Mouse (Mus musculus) forebrain, postnatal 0 days (tissue): Measurements from ENCODE around the gene Slc25a18. TPM values are rescaled to one million over a fixed set of nuclear protein-coding genes. Genes with fewer than 3 reads are reported as not detected.
A peak's percentile ranks its signal among the peaks of the same experiment; 100 is the strongest.

Source experiments
- ATAC-seq: fragments of 200-750 bp; cut with Nextera tagmentation; 2 replicates; pipeline ENCODE4 v1.8.0; 2017; ENCODE audit warnings: mild to moderate bottlenecking, moderate library complexity
- DNase-seq: peaks from one replicate; pipeline ENCODE4 v3.0.0-alpha.2; 2015
- H3K27ac ChIP-seq: fragments of 300-500 bp; sonication (generic); 2 replicates; pipeline ENCODE4 v1.5.1; 2014; ENCODE audit warnings: low read depth, mild to moderate bottlenecking, antibody characterized with exemption, low read length, moderate library complexity, mixed read lengths
- H3K27me3 ChIP-seq: fragments of 300-500 bp; sonication (generic); 2 replicates; pipeline ENCODE4 v1.6.1; 2014; ENCODE audit warnings: mild to moderate bottlenecking, low read length, mixed read lengths; ENCODE audit not compliant: insufficient read depth
- H3K36me3 ChIP-seq: fragments of 300-500 bp; sonication (generic); 2 replicates; pipeline ENCODE4 v1.6.1; 2014; ENCODE audit warnings: mild to moderate bottlenecking, moderate library complexity; ENCODE audit not compliant: insufficient read depth
- H3K4me1 ChIP-seq: fragments of 300-500 bp; sonication (generic); 2 replicates; pipeline ENCODE4 v1.6.1; 2014; ENCODE audit warnings: antibody characterized with exemption; ENCODE audit not compliant: insufficient read depth
- H3K4me2 ChIP-seq: fragments of 300-500 bp; sonication (generic); 2 replicates; pipeline ENCODE4 v1.6.1; 2014; ENCODE audit warnings: low read depth, mild to moderate bottlenecking, moderate library complexity
- H3K4me3 ChIP-seq: fragments of 300-500 bp; sonication (generic); 2 replicates; pipeline ENCODE4 v1.5.1; 2014; ENCODE audit warnings: low read depth, low read length, mixed read lengths
- H3K9ac ChIP-seq: fragments of 300-500 bp; sonication (generic); 2 replicates; pipeline ENCODE4 v1.6.1; 2014; ENCODE audit warnings: mild to moderate bottlenecking
- H3K9me3 ChIP-seq: fragments of 300-500 bp; sonication (generic); 2 replicates; pipeline ENCODE4 v1.6.1; 2016; ENCODE audit warnings: low read length
- CTCF ChIP-seq: sonication (generic); IDR thresholded peaks from 2 replicates; pipeline ENCODE4 v1.5.1; 2016; ENCODE audit warnings: antibody characterized with exemption, control low read depth, low read depth
- WGBS: fragments of 180-500 bp; shearing (Covaris S2); extraction: QIAGEN DNeasy Blood & Tissue Kit; methylation state at CpG from one replicate; pipeline ENCODE4 v1.1.7; 2014; 5-methylcytosine and 5-hydroxymethylcytosine counted together
- polyA plus RNA-seq: library from polyadenylated mRNA; unstranded; fragments of >200 nt; fragmentation: Nextera tagmentation; extraction: Ambion mirVana; gene quantifications from 2 replicates; pipeline ENCODE4 v1.2.1, GENCODE M21; 2015
- total RNA-seq: library from RNA; depleted of rRNA; stranded (reverse); fragments of >200 nt; gene quantifications from 2 replicates; pipeline ENCODE4 v1.2.3, GENCODE M21; 2014

Gene Slc25a18
- total and polyA plus RNA-seq, 2 experiments from 2014 or later: 21.1 to 25.1 TPM

GRCm38 (mm10) chr6:120782948-120783347, 9.6 kb downstream of the Slc25a18 start:
- no peaks in the 10 kb centered on the region for H3K27me3 ChIP-seq
- WGBS: 89% methylated on average over 2 of the region's 2 CpGs
- ATAC-seq (no peak), DNase-seq (no peak)
- H3K4me3 ChIP-seq: no peak overlapping the region
- no peaks in the 10 kb centered on the region for H3K4me1 ChIP-seq
- no peak overlapping the region for H3K4me2 ChIP-seq
- TF ChIP-seq CTCF: no peak
- no peaks in the 10 kb centered on the region for H3K36me3 ChIP-seq
- no peak overlapping the region for H3K27ac ChIP-seq
- H3K9ac ChIP-seq: no peak overlapping the region
- no peaks in the 10 kb centered on the region for H3K9me3 ChIP-seq

DNA sequence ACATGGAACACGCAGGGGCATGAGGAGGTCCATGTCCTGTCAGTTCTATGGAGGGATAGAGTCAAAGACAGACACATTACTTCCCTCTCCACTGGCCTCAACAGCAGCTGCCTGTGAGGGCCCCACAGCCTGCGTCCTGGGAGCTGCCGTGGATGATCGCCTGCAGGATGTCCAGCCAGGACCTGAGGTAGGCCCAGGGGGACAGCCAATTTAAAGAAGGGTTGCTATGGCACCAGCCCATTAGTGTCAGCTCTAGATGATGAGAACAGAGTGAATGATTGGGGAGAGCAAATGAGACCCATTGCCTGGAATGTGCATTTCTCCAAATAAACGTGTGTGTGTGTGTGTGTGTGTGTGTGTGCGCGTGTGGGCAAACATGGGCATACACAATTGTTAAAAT, 11.0 kb downstream of the Slc25a18 start:
- no peaks in the 10 kb centered on the region for H3K9me3 ChIP-seq
- H3K4me1 ChIP-seq: no peaks in the 10 kb centered on the region
- 48% methylated on average over 7 of the region's 7 CpGs for WGBS
- DNase-seq (no peak), ATAC-seq (no peak)
- H3K4me2 ChIP-seq: no peak overlapping the region
- H3K36me3 ChIP-seq: no peaks in the 10 kb centered on the region
- no peak overlapping the region for H3K27ac ChIP-seq
- no peaks in the 10 kb centered on the region for H3K27me3 ChIP-seq
- no peak for TF ChIP-seq CTCF
- no peak overlapping the region for H3K9ac ChIP-seq
- no peak overlapping the region for H3K4me3 ChIP-seq

GRCm38 (mm10) chr6:120788068-120788607, 14.8 kb downstream of the Slc25a18 start:
- 83% methylated on average over 5 of the region's 5 CpGs for WGBS
- Histone ChIP-seq H3K9ac (no peak overlapping the region), H3K9me3 (no peaks in the 10 kb centered on the region), H3K4me2 (no peak overlapping the region), H3K36me3 (peaks cover 17% of the 10 kb centered on the region), H3K4me3 (no peak overlapping the region), H3K27me3 (no peaks in the 10 kb centered on the region), H3K4me1 (no peaks in the 10 kb centered on the region), H3K27ac (no peak overlapping the region)
- no peak for TF ChIP-seq CTCF
- no peak for ATAC-seq
- no peak for DNase-seq

DNA sequence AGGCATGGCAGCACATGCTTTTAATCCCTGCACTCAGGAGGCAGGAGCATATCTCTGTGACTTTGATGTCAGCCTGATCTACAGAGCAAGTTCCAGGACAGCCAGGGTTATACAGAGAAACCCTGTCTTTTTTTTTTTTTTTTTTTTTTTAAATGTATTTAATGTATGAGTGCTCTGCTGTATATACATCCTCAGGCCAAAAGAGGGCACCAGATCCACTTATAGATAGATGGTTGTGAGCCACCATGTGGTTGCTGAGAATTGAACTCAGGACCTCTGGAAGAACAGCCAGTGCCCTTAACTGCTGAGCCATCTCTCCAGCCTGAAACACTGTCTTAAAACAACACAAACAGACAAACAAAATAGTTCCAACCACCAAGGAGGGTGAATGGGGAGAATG, 15.5 kb downstream of the Slc25a18 start:
- no peak overlapping the region for H3K4me3 ChIP-seq
- no peak overlapping the region for H3K27ac ChIP-seq
- DNase-seq (peak; percentile 30), ATAC-seq (no peak)
- H3K4me2 ChIP-seq: no peak overlapping the region
- H3K4me1 ChIP-seq: no peaks in the 10 kb centered on the region
- peaks cover 25% of the 10 kb centered on the region for H3K36me3 ChIP-seq
- no peaks in the 10 kb centered on the region for H3K9me3 ChIP-seq
- no peaks in the 10 kb centered on the region for H3K27me3 ChIP-seq
- TF ChIP-seq CTCF: peak; percentile 49
- H3K9ac ChIP-seq: no peak overlapping the region

GRCm38 (mm10) chr6:120790153-120790552, 16.8 kb downstream of the Slc25a18 start:
- H3K4me1 ChIP-seq: no peaks in the 10 kb centered on the region
- no peak for TF ChIP-seq CTCF
- H3K4me2 ChIP-seq: no peak overlapping the region
- H3K4me3 ChIP-seq: no peak overlapping the region
- no peak overlapping the region for H3K27ac ChIP-seq
- WGBS: 84% methylated on average over 11 of the region's 11 CpGs
- no peak overlapping the region for H3K9ac ChIP-seq
- H3K36me3 ChIP-seq: peaks cover 36% of the 10 kb centered on the region
- DNase-seq (no peak), ATAC-seq (no peak)
- H3K9me3 ChIP-seq: no peaks in the 10 kb centered on the region
- H3K27me3 ChIP-seq: no peaks in the 10 kb centered on the region

DNA sequence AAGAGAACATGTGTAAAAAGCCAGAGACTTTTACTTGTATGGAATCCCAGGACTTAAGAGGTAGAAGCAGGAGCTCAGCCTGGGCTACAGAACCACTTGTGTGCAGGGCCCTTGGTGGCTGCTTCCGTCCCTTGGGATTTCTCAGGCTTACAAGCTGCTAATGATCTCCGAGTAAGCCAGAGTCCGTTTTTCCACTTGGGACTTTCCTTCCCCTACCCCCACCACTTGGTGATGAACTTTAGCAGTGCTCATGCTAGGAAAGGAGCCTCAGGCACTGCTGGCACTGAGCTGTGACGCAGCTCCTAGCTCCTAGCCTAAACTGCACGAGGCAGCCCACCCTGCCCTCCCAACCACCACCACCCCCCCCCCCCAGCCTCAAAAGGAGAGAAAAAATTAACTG, 17.3 kb downstream of the Slc25a18 start:
- ATAC-seq (no peak), DNase-seq (no peak)
- Histone ChIP-seq H3K4me1 (no peaks in the 10 kb centered on the region), H3K9ac (no peak overlapping the region), H3K4me3 (no peak overlapping the region), H3K4me2 (no peak overlapping the region), H3K36me3 (peaks cover 42% of the 10 kb centered on the region), H3K27ac (no peak overlapping the region), H3K9me3 (no peaks in the 10 kb centered on the region), H3K27me3 (no peaks in the 10 kb centered on the region)
- WGBS: 76% methylated on average over 5 of the region's 5 CpGs
- no peak for TF ChIP-seq CTCF

DNA sequence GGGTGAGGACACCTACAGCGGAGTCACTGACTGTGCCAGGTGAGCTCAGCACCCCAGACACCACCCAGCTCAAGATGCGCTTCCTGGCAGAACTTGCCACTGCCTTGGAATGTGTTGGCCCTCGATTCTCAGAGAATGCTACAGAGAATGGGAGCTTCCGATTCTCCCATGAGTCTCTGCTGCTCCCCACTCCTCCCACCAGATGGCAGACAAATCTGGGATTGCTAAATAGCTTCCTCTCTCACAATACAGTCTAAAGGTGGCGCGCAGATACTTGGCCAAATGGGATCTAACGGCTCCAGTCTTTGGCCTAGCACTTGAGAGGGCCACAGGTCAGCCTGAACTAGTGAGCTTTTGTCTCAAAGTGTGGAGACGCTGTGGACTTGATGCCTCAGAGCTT, 19.6 kb downstream of the Slc25a18 start:
- H3K36me3 ChIP-seq: peaks cover 64% of the 10 kb centered on the region
- no peak overlapping the region for H3K9ac ChIP-seq
- no peaks in the 10 kb centered on the region for H3K27me3 ChIP-seq
- peak; percentile 44 for ATAC-seq
- no peak overlapping the region for H3K4me2 ChIP-seq
- peak; percentile 57 for TF ChIP-seq CTCF
- 72% methylated on average over 8 of the region's 8 CpGs for WGBS
- DNase-seq: peak; percentile 43
- H3K27ac ChIP-seq: no peak overlapping the region
- H3K4me1 ChIP-seq: no peaks in the 10 kb centered on the region
- no peaks in the 10 kb centered on the region for H3K9me3 ChIP-seq
- H3K4me3 ChIP-seq: no peak overlapping the region
